Comparison of ENCODE assay signal across 8 mouse cellular contexts in the genomic region with DNA sequence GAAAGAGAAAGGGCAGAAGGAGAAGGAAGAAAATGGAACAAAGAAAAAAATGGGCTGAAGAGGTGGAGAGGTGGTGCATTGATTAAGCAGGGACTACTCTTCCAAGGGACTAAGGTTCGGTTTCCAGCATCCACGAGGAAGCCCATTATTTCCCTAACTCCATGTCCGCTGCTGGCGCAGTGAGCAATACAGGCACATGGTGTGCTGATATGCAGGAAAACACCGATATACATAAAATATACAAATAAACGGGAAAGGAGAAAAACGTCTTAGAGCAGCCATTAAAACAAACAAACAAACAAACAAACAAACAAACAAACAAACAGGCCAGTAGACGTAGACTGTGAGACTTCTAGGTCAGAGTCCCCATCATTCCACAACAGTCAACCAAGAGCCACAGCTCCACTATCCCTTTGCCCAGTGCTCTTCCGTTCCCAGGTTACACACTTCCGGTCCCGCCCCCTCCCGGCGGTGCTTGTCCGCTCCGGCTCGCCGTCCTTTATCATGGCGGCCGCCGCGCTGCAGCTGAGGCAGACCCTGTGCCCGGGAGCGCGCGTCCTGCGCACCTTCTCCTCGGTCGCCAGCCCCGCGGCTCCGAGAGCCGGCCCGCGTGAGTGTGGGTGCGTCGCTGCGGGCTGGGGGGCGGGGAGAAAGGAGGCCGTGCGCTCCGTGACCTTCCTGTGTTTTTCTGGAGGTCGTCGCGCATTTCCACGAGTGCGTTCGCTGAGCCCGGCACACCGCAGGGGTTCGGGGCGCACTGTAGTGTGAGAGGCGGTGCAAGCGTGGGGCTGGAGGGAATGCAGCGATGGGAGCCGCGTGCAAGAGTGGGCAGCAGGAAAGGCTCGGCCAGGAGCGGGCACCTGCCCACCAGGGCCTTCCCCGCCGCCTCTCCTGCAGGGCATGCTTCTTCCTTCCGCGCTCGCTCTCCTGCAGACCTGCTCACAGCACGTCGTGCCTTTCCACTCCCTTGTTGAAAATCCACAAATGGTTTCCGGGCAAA. TPM values are rescaled to one million over a fixed set of nuclear protein-coding genes. Genes with fewer than 3 reads are reported as not detected.
DNase-seq lines count a peak whose midpoint lies in the region; ATAC-seq lines count a peak whose summit lies in the region.

Mrps35 (plus strand) TSS at position 474 of the 1,000 bp plus-strand sequence.

- no peaks in the 10 kb centered on the region for H3K27me3 ChIP-seq in intestine, embryonic 16.5 days (replicated peaks; ENCODE audit: control insufficient read depth, insufficient read depth, low read length)

- no peaks in the 10 kb centered on the region for H3K36me3 ChIP-seq in intestine, embryonic 16.5 days (ENCODE audit: control insufficient read depth, insufficient read depth, low read length)

- peak; percentile 99 for ATAC-seq in intestine, embryonic 16.5 days

- WGBS in intestine, embryonic 16.5 days, result 2% methylated on average over 61 of the region's 66 CpGs

- H3K4me1 ChIP-seq in intestine, embryonic 16.5 days (ENCODE audit: control insufficient read depth, insufficient read depth, low read length), result peaks cover 10% of the 10 kb centered on the region

- H3K9ac ChIP-seq in intestine, embryonic 16.5 days (ENCODE audit: low read depth, low read length), result peak within 1 kb of the TSS; percentile 93

- H3K27ac ChIP-seq in intestine, embryonic 16.5 days (ENCODE audit: low read length), result peak within 1 kb of the TSS; percentile 76

- no peaks in the 10 kb centered on the region for H3K9me3 ChIP-seq in intestine, embryonic 16.5 days (ENCODE audit: control insufficient read depth, low read length)

- peak within 1 kb of the TSS; percentile 78 for H3K4me2 ChIP-seq in intestine, embryonic 16.5 days (ENCODE audit: low read depth, low read length)

- peak; percentile 82 for DNase-seq in adrenal gland, adult 8-10 months
- peak; percentile 76 for DNase-seq in embryo, embryonic 11.5 days (ENCODE audit: low read depth, low spot score)
- DNase-seq in gastrocnemius, postnatal 4 days (ENCODE audit: low spot score in 2 of 2), result peak; percentile 84 to 92
- peak; percentile 89 to 92 for DNase-seq in left cerebral cortex, postnatal 25 days (ENCODE audit: low spot score in 2 of 2)
- peak; percentile 89 for DNase-seq in mesoderm, embryonic 11.5 days (ENCODE audit: low read depth, low spot score)
- peak; percentile 89 for DNase-seq in right cerebral cortex, postnatal 25 days
- peak; percentile 80 to 89 for DNase-seq in urinary bladder, postnatal 36 days (ENCODE audit: low spot score in 2 of 2)

- peak within 1 kb of the TSS; percentile 82 for H3K4me3 ChIP-seq in intestine, embryonic 16.5 days (ENCODE audit: low read length)

- intact Hi-C loops in left cerebral cortex, postnatal 25 days (cut with DNase I), result loop anchor here (10.0 kb wide), 1 partner anchor 432 kb away; the partner anchor contains the start of gene Ccdc91

RNA-seq across cellular contexts. Expression of gene Mrps35, which starts in this region (rescaled TPM):
- total RNA-seq in adrenal gland, adult 8-10 months (2022), result 10 to 100 TPM; 75.1 to 86.0 (median 81.8) TPM
- total RNA-seq in gastrocnemius, postnatal 4 days (2021), result 10 to 100 TPM; 95.5 to 99.8 TPM
- polyA plus RNA-seq in intestine, embryonic 16.5 days (2015; fragmentation: Nextera tagmentation; extraction: Ambion mirVana), result 164 and 182 TPM in 2 replicates
- 10 to 100 TPM; 46.3 to 49.2 TPM for total RNA-seq in left cerebral cortex, postnatal 25 days (2021)

Comparison
In these comparisons a context has a peak if more than half of its experiments do, and no peak if none do; other contexts are left out.
1. Peak in every context shown above with its lines: DNase-seq, ATAC-seq, H3K4me3 ChIP-seq and H3K27ac ChIP-seq.